Mouse (Mus musculus) heart, adult 11 months (tissue): Measurements from ENCODE around the gene Cd209d.
"Not testable (repeated sequence)": the region's sequence is repeated elsewhere in the genome, so short reads cannot be mapped to it uniquely, and the experiment has no call there.

ENCODE experiments used
- DNase-seq: peaks from one replicate; pipeline ENCODE4 v3.0.0; 2022

Cd209d gene

DNA sequence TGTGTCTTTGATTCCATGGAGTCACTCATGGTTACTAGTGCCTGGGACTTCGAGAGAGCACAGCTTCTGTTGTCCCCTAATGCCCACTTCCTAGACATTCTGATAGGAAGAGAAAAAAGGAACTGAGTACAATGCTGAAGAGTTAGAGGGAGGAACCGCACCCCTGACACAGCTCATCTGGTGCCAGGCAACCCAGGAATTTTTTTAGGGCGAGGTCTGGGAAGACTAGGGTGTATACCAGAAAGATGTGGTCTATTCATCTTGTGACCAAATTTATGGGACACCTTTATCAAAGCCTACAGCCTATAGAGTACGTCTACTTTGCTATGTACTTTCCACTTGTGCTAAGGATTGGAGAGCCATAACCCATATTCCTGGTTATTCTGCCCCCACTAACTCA lies at the start of gene Cd209d:
Gene Cd209d (minus strand): TSS at position 101 of the 400 bp plus-strand sequence.
- DNase-seq = peak; percentile 85

DNA sequence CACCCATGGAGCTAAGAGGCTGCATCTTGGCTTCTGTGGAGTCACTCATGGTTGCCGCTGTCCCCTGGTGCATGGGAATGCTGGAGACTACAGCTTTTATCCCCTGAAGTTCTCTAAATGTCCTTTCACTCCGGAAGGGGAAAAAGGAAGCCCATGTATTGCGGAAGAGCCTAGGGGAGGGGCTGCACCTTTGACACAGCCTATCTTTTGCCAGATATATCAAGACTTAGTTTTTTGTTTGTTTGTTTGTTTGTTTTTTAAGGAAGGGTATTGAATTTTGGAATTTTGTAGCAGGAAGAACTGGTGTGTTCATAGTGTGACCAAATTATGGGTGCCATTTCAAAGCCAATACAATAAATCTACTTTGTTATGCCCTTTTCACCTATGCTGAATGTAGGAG lies 48.4 kb upstream of the Cd209d start, which contains the start of gene Cd209b:
Gene Cd209b (minus strand): TSS at position 101 of the 400 bp plus-strand sequence.
- peak; percentile 86 for DNase-seq

- no peak for DNase-seq
Measured at GRCm38 (mm10) chr8:3876121-3876520, 2.2 kb downstream of the Cd209d start.

DNA sequence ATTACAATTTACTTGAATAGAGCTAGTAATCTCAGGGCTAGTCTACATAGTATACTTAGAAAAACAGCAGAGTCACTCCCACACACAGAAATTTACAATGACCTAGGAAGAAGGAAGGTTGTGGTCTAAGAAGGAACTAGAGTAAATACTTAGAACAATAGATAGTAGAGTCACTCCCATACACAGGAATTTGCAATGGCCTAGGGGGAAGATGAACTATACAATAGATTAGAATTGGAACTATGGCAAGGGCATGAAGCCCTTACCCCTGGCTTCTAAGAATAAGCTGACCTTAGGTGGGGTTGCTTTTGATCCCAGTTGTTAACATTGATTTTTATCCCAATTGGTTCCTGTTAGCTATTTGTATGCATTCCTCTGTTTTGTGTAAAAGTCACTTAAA lies 15.6 kb downstream of the Cd209d start:
- DNase-seq = not testable (repeated sequence)

DNA sequence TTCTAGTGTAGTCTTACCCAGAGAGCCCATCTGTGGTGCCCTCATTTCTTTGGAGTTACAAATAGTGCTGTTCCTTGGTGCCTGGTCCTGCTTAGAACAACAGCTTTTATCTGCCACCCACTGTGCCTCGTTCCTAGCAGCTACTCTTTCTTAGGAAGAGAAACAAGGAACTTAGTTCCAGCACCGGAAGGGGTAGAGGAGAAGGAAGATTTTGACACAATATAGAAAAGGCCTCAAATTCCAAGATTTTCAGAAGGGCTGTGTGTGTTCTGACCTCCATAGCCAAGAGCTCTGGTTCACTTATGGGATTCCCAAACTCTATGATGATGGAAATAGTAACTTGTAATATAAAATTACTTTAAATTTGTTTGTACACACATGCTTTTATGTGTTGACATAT lies 24.1 kb downstream of the Cd209d start, which contains the start of gene Cd209e:
Gene Cd209e (minus strand): TSS at position 101 of the 400 bp plus-strand sequence.
- peak; percentile 41 for DNase-seq
